Mouse (Mus musculus) intestine, postnatal 0 days (tissue): ENCODE measurements around the gene Cdhr4. TPM values are rescaled to one million over a fixed set of nuclear protein-coding genes. Genes with fewer than 3 reads are reported as not detected.

Experiments
- ATAC-seq: fragments of 200-750 bp; cut with Nextera tagmentation; 2 replicates; pipeline ENCODE4 v1.8.0; 2017; ENCODE audit warnings: mild to moderate bottlenecking, moderate TSS enrichment, moderate library complexity
- H3K27ac ChIP-seq: fragments of 300-500 bp; sonication (generic); 2 replicates; pipeline ENCODE4 v1.5.1; 2014; ENCODE audit warnings: mild to moderate bottlenecking, low read depth, low read length, moderate library complexity
- H3K27me3 ChIP-seq: fragments of 300-500 bp; sonication (generic); replicated peaks from 2 replicates; pipeline ENCODE4 v1.6.1; 2014; ENCODE audit warnings: low read length, mixed read lengths; ENCODE audit not compliant: control insufficient read depth, insufficient read depth
- H3K36me3 ChIP-seq: fragments of 300-500 bp; sonication (generic); 2 replicates; pipeline ENCODE4 v1.6.1; 2014; ENCODE audit warnings: mild to moderate bottlenecking, moderate library complexity; ENCODE audit not compliant: control insufficient read depth, insufficient read depth
- H3K4me1 ChIP-seq: fragments of 300-500 bp; sonication (generic); replicated peaks from 2 replicates; pipeline ENCODE4 v1.6.1; 2014; ENCODE audit warnings: antibody characterized with exemption, low read length, mixed read lengths; ENCODE audit not compliant: control insufficient read depth, insufficient read depth
- H3K4me2 ChIP-seq: fragments of 300-500 bp; sonication (generic); replicated peaks from 2 replicates; pipeline ENCODE4 v1.6.1; 2014; ENCODE audit warnings: low read depth, mild to moderate bottlenecking, moderate library complexity
- H3K4me3 ChIP-seq: fragments of 300-500 bp; sonication (generic); 2 replicates; pipeline ENCODE4 v1.5.1; 2014; ENCODE audit warnings: low read depth, low read length
- H3K9ac ChIP-seq: fragments of 300-500 bp; sonication (generic); 2 replicates; pipeline ENCODE4 v1.6.1; 2014; ENCODE audit warnings: mild to moderate bottlenecking, low read depth, low read length
- H3K9me3 ChIP-seq: fragments of 300-500 bp; sonication (generic); 2 replicates; pipeline ENCODE4 v1.6.1; 2016; ENCODE audit warnings: mixed run types; ENCODE audit not compliant: control insufficient read depth
- CTCF ChIP-seq: sonication (generic); IDR thresholded peaks from 2 replicates; pipeline ENCODE4 v1.5.1; 2016; ENCODE audit warnings: low read depth, mild to moderate bottlenecking, control low read depth, antibody characterized with exemption, moderate library complexity
- WGBS: fragments of 180-500 bp; shearing (Covaris S2); extraction: QIAGEN DNeasy Blood & Tissue Kit; methylation state at CpG from one replicate; pipeline ENCODE4 v1.1.7; 2014; 5-methylcytosine and 5-hydroxymethylcytosine counted together
- polyA plus RNA-seq: library from polyadenylated mRNA; unstranded; fragments of >200 nt; fragmentation: Nextera tagmentation; extraction: Ambion mirVana; gene quantifications from 2 replicates; pipeline ENCODE4 v1.2.1, GENCODE M21; 2015

Cdhr4 gene
- 1.6 and 2.0 TPM in 2 replicates for polyA plus RNA-seq

DNA sequence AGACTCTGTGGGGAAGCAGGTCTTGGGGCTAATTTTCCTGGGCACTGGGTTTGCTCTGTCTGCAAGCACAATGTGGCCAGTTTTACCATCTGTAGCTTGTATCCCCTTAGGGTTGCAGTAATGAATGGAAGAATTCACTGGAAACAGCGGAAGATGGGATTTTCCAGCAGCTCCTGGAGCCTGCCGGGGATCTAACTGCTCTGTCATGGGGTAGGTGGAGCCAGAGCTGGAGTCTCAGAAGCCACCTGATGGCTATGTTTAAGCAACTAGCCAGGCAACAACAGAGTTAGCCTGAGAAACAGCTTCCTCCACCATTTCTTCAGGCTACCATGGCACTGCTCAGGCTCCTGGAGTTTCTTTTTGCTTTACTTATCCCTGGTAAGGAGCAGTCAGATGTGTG, at the start of gene Cdhr4:
Cdhr4 (plus strand) TSS at position 301 of the 400 bp plus-strand sequence.
- Histone ChIP-seq H3K9me3 (no peaks in the 10 kb centered on the region), H3K4me3 (no peak within 1 kb of the TSS), H3K36me3 (no peaks in the 10 kb centered on the region), H3K27ac (no peak within 1 kb of the TSS), H3K9ac (no peak within 1 kb of the TSS), H3K4me1 (no peaks in the 10 kb centered on the region), H3K27me3 (no peaks in the 10 kb centered on the region), H3K4me2 (no peak within 1 kb of the TSS)
- 72% methylated on average over 2 of the region's 2 CpGs for WGBS
- TF ChIP-seq CTCF = no peak
- no peak for ATAC-seq

DNA sequence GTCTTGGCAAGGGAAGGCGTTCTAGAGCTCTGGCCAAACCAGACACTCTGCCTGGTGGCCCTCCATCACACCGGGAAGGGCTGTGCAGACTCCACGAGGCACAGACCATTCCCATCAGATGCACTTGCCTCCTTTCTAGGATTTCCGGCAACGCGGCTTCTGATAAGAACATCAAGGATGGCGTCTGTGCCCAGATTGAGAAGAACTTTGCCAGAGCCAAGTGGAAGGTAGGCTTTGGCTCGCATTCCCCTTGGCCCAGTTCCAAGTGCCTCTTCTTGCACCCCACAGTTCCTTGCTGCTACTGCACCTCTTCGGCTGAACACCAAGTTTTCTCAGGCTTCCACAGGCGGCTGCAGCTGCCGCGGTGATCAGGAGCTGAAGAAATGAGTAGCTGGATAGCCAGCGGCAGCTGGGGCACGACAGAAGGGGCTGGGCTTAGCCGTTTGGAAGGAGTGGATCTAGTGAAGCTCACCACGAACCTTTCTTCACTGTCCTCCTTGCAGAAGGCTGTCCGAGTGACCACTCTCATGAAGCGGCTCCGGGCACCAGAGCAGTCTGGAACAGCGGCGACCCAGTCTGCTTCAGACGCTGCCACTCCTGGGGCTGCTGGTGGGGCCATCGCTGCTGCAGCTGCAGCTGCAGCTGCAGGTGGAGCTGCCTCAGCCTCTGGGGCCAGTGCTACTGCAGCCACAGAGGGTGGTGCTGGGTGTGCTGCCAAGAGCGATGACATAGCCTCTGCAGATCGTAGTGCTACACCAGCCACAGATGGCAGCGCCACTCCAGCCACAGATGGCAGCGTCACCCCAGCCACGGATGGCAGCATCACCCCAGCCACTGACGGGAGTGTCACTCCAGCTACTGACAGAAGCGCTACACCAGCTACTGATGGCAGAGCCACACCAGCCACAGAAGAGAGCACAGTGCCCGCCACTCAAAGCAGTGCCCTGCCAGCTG, 44.8 kb upstream of the Cdhr4 start:
- Histone ChIP-seq H3K27ac (no peak overlapping the region), H3K9ac (no peak overlapping the region), H3K4me2 (no peak overlapping the region), H3K9me3 (no peaks in the 10 kb centered on the region), H3K36me3 (no peaks in the 10 kb centered on the region), H3K27me3 (no peaks in the 10 kb centered on the region), H3K4me1 (0 out of 2 replicates have a peak, but pooled peaks cover 2% of the 10 kb centered on the region), H3K4me3 (no peak overlapping the region)
- no peak for TF ChIP-seq CTCF
- no peak for ATAC-seq
- WGBS = 85% methylated on average over 31 of the region's 31 CpGs

DNA sequence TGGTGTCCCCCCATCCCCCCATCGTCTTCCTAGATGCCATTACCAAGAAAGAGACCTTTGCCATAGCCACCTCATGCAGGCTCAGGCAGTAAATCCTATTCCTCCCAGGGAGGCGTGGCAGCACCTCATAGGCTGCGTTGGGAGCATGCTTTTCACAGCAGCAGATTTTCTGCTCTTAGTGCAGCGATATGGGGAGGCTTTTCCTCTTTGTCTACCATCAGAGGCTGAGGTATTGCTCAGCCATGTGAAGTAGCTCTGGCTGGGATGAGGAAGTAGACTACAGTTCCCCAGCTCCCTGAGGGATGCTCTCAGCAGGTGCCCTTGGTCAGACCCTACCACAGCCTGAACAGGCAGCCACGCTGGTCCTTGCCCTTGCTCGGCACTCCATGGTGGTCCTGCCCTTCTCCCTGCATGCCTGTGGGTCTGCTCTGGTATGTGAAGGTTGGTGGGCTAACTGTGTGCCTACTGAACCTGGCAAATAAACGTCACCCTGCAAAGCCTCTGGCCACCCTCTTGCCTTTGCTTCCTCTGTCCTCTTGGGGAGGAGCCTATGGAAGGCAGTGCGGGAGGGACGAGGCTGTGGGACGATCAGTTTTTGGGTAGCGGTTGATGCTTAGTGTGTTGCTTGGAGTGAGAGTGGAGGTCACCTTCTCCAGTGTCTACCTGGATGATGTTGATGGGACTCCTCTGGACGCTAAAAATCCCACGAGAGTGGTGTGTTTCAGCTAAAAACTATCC, 42.9 kb upstream of the Cdhr4 start:
- Histone ChIP-seq H3K4me2 (no peak overlapping the region), H3K4me3 (no peak overlapping the region), H3K27me3 (no peaks in the 10 kb centered on the region), H3K4me1 (0 out of 2 replicates have a peak, but pooled peaks cover 2% of the 10 kb centered on the region), H3K27ac (no peak overlapping the region), H3K9me3 (no peaks in the 10 kb centered on the region), H3K36me3 (no peaks in the 10 kb centered on the region), H3K9ac (no peak overlapping the region)
- 78% methylated on average over 13 of the region's 13 CpGs for WGBS
- no peak for TF ChIP-seq CTCF
- ATAC-seq = no peak

DNA sequence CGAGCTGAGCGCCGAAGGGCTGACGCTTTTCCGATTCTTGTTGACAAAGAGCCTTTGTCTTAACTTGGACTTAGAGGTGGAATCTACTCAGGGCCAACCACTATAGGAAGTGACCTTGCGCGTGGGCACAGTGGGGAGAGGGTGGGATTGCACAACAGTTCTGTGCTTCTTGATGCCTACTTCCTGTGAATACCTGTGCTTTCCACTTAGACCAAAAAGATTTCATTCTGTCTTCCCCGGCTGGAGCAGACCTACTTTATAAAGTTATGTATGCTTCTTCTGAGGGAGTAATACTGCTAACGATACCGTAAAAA, 42.4 kb upstream of the Cdhr4 start, which contains the start of gene Traip:
Traip (plus strand) TSS at position 215 of the 314 bp plus-strand sequence.
- peak within 1 kb of the TSS; percentile 65 for H3K4me3 ChIP-seq
- WGBS = 91% methylated on average over 10 of the region's 10 CpGs
- TF ChIP-seq CTCF = no peak
- peak within 1 kb of the TSS; percentile 56 for H3K9ac ChIP-seq
- no peaks in the 10 kb centered on the region for H3K9me3 ChIP-seq
- 0 out of 2 replicates have a peak, but pooled peaks cover 2% of the 10 kb centered on the region for H3K4me1 ChIP-seq
- no peak within 1 kb of the TSS for H3K27ac ChIP-seq
- no peaks in the 10 kb centered on the region for H3K36me3 ChIP-seq
- peak within 1 kb of the TSS; percentile 72 for H3K4me2 ChIP-seq
- no peak for ATAC-seq
- no peaks in the 10 kb centered on the region for H3K27me3 ChIP-seq

DNA sequence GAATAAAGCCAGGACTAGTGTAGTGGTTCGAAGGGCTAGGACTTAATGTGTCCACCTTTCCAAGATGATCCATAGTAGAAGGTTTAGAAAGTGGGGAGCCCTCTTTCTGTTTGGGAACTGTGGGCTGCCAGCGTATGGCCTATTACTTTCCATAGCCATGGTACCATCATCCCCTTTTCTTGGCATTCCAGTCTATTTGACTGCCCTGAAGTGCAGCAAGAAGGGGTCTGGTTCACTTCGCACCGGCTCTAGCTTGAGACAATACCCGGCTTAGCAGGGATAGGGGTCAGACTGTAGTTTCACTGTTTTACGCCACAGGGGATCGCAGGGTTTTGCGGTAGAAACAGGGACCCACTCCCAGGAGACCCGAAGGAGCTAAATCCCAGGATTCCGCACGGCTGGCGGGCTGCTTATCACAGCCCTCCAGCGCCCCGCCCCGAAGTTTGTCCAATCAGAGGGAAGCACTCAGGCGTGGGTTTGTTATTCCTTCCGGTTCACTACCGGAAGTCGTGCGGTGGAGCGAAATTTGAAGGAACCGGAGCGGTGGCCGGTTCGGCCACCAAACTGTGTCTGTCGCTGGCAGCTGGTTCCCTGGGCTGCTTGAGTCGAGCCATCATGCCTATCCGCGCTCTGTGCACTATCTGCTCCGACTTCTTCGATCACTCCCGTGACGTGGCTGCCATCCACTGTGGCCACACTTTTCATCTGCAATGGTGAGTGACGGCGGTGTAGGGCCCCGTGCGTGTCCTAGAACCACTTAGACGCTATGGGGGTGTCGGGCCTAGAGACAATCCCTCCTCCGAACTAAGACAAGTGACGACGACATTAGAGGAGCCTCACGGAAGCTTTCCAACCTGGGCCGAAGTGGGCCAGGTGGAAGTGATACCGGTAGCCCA, 41.6 kb upstream of the Cdhr4 start:
- WGBS = 15% methylated on average over 45 of the region's 45 CpGs
- Histone ChIP-seq H3K4me2 (peak overlapping the region; percentile 72), H3K4me1 (0 out of 2 replicates have a peak, but pooled peaks cover 2% of the 10 kb centered on the region), H3K36me3 (no peaks in the 10 kb centered on the region), H3K27me3 (no peaks in the 10 kb centered on the region), H3K9me3 (no peaks in the 10 kb centered on the region), H3K27ac (no peak overlapping the region), H3K4me3 (peak overlapping the region; percentile 65), H3K9ac (peak overlapping the region; percentile 56)
- TF ChIP-seq CTCF = no peak
- ATAC-seq = peak; percentile 90
